Mouse (Mus musculus): ENCODE measurements around the gene Omp.

Gene Omp

DNA sequence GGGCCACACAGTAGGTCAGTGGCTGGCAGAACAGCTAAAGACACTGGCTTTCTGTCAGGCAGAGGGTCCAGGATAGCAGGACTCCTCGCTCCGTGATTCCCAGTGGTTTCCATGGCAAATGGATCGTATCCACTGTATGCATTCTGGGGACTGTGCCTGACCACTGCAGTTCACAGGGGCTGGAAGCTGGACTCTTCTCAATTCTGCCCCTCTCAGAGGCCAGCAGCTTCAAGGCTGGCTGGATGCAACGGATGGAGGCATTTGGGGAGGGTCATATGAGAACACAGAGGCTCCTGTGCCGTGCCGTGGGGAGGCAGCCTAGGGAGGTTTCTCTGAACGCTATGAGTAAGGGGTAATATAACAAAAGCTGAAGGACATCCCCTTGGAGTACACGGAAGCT is 3.1 kb downstream of the Omp start:
- no peak for DNase-seq (ENCODE audit: extremely low spot score)

DNA sequence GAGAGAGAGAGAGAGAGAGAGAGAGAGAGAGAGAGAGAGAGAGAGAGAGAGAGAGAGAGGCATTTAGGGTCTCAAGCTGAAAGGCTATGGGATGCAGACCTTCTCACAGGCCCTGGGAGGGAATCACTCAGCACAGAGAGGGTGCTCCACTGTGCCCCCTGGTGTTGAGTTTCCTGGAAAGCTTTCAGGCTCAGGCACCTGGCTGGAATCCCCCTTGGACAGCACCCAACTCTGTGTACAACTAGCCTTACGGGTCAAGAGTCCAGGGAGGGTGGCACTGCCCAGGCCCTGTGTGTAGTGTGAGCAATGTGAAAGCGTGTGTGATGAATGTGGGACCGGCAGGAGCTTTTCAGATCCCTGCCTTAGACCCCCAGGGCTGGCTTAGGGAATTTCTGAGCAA is 4.1 kb downstream of the Omp start:
- no peak for DNase-seq (ENCODE audit: extremely low spot score)

DNA sequence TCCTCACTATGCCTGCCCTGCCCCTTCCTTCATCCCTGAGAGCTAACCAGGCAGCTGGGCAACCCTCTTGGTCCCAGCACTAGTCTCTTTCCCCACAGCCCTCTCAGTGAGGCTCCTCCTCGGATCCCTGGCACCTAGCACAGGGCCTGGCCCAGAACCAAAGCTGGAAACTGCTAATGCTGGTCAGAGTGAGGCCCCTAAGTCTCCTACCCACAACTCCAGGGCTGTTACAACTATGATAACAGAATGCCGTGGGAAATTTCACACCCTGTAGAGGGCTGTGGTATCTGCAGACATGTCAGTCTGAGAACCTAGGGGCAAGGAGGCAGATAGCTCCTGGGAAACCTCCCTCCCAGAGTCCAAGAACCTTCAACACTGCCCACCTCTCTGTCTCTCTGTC is 4.7 kb downstream of the Omp start:
- no peak for DNase-seq (ENCODE audit: extremely low spot score)

DNA sequence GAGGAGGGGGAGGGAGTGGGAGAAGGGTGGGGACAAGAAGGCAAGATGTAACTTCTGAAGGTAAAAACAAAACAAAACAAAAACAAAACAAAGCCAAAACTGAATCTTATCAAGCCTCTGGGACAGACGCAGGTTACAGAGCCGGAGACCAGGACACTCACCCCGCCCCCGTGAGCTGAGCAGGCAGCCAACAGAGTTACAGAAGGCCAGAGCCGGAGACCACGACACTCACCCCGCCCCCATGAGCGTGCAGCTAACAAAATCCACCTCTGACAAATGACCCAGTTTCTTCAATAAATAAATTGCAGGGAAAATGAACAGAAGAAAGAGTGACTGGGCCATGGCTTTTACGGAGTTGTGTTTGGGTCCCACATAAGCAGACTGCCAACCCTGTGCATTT is 6.1 kb downstream of the Omp start:
- DNase-seq (ENCODE audit: extremely low spot score), result no peak

DNA sequence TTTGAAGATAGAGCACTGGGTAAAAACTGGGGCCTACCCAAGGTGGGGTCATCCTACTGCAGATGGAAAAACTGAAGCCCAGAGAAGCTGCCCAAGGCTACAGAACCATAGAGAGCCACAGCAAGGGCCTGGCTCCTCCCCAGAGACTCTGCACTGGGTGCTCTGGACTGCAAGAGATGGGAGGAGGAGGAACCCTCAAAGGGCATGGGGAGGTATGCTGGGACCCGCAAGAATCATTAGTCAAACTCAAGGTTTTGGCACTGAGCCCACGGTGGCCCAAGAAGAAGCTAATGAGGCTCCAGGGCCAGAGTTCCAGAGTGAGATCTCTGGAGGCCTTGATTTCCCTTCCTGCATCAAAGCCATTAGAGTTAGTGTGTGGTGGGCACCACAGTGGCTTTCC is 7.3 kb downstream of the Omp start:
- no peak for DNase-seq (ENCODE audit: extremely low spot score)

DNA sequence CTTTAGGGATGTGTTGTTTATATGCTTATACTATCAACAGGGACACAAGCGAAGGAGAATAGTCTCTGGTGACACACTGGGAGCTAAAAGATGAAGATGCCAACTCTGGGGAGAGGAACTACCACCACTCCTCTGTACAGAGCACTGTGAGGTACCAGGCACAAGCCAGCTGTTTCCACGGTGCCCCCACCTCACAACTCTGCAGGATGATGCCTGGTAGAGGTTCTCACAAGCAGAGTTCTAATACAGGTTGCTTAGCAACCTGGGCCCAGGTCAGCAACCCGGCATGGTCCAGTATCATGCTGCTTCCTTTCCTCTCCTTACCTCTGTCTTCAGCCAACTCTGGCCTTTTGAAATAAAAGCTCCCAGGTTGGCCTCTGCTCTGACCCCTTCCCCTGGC is 7.7 kb downstream of the Omp start:
- no peak for DNase-seq (ENCODE audit: extremely low spot score)

DNA sequence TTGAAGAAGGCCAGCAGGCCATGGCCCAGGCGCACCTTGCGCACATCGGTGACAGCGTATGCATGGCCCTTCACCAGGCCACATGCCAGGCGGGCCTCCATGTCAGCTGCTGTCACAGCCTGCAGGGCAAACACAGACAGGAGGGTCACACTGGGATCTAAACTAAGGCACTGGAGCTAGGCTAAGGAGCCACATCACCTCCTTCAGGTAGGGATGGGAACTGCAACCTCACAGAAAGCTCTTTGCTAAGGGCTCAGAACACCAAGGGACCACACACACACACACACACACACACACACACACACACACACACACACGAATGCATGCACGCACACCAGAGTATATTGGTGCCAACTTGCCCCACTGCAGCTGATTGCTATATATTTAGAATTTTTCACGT is 13.6 kb downstream of the Omp start:
- DNase-seq (ENCODE audit: extremely low spot score), result no peak

DNA sequence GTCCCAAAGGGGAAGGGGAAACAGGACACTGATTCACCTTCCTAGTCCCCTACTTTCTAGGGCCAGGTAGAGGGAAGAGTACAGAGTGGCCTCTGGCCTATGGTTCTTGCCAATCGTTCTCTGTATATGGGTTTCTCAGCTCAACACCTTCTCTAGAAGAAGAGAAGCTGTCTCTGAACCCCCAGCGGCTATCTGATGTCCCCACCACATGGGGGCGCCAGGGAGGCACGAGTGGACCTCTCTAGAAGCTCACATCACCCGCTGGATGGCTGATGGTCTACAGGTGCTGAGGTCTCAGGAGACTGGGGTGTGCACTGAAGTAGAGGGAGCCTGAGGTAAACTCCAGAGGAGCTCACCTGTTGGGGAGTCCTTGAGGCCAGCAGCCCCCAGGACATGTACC is 19.8 kb downstream of the Omp start:
- DNase-seq (ENCODE audit: extremely low spot score), result no peak

DNA sequence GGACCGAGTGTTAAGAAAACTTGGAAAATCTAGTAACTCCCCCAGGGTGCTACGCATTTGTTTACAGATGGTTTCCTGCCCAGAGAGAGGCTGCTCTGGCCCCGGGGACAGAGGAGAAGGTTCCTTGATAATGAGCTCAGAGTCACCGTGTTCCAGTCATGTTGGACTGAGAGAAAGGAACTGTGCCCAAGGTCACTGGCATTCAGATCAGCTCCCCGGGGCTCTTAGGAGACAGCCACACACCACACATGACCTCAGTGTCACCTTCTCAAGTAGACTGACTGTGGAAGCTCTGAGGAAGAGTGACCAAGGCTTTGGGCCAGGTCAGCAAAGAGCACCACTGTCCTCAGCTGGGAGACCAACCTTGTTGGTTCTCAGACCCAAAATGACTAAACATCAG is 20.6 kb downstream of the Omp start:
- DNase-seq (ENCODE audit: extremely low spot score), result no peak

DNA sequence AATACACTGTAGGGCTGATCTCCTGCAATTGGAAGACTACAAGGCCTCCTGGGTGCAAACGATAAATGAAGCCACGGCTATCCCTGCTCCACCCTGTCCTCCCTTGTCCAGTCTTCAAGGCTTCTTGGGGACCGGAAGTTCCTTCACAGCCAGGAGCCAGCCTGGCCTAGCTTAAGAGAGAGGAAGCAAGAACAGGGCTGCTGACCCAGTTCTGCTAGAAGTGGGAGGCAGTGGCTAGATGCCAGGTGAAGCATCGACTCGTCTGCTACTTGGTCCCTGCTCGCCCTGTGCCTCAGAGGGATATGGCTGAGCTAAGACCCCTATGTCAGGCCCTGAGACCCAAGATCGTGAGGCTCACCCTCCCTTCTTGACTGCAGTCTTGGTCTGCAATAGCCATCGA is 23.6 kb downstream of the Omp start:
- DNase-seq (ENCODE audit: extremely low spot score), result no peak

DNA sequence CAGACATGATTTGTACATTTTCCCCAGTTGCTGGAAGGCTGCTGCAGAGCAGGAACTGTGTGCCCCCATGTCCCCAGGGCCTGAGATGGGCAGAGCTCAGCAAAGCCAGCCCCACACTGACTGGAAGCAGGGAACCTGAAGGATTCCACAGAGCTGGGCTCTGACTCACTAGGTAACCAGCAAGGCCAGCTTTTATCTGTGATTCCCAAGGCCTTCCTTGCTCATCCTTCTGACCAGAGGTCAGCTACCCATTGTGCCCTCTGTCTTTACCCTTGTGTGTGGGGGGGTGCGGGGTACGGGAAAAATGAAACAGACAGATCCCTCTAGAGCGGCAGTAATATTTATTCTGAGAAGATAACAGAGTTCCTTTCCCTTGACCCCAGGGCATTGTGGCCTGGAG is 24.1 kb downstream of the Omp start:
- no peak for DNase-seq (ENCODE audit: extremely low spot score)

DNA sequence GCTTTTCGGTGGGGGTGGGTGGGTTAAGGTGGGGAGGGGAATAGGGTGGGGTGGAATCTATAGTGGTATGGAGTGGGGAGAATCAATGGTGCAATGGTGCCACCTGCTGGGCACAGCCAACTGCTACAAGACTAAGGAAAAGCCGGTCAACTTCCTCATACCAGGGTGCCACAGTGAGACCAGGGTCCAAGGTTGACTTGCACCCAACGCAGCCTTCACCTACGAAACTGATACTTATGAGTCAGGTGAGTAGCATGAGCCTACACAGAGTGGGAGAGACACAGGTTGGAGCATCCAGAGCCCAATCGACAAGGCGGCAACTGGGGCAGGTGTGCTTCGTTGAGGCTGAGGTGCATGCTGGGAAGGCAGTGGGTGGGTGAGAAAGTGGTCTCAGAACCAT is 25.0 kb downstream of the Omp start:
- DNase-seq (ENCODE audit: extremely low spot score), result peak; percentile 75

DNA sequence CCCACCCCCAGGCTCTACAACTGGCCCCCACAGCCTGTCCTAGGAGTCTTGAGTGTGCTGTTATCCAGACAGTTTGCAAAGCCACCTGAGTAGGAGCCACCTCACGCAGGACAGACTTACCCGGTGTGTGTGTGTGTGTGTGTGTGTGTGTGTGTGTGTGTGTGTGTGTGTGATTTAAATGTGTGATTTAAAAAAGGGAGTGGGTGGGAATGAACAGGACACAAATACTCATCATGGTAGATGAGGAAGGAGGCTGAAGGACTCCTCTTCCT is 25.4 kb downstream of the Omp start:
- DNase-seq (ENCODE audit: extremely low spot score), result no peak

DNA sequence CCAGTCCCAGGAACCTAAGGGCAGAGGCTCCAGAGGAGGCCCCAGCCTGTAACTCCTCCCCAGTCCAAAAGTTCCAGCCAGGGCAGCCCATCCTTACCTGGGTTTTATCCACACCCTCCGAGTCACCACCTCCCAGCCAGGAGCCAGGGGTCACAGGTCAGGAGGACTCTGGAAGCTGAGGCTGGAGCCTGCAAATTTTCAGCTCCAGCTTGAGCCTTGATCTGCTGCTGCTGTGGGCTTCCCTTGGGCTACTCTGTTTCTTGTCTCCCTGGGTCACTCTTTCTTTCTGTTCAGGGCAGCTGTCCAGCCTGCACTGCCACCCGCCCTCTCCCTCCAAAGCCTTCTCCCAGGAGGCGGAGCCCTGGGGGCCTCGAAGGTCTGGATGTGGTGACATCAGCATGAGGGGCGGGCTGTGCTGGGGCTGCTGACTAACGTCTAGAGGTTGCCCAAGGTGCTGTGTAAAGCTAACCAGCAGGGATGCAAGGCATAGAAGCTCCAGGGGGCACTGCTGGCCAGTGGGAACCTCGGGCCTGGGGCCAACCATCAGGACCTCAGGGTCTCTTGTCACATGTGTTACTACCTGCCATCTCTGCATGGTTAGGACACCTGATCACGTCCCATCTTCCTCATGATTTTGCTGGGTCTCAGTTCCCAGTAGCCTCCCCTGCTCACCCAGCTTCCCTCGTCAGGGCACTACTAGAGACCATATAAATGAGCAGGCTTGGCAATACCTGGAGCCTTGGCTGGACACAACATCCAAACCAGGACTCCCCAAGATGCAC is 25.9 kb downstream of the Omp start, which contains the start of gene Myo7a:
Gene Myo7a, minus strand, starts transcription at position 346 of the 782 bp plus-strand sequence.
- DNase-seq (ENCODE audit: extremely low spot score), result peak; percentile 62

DNA sequence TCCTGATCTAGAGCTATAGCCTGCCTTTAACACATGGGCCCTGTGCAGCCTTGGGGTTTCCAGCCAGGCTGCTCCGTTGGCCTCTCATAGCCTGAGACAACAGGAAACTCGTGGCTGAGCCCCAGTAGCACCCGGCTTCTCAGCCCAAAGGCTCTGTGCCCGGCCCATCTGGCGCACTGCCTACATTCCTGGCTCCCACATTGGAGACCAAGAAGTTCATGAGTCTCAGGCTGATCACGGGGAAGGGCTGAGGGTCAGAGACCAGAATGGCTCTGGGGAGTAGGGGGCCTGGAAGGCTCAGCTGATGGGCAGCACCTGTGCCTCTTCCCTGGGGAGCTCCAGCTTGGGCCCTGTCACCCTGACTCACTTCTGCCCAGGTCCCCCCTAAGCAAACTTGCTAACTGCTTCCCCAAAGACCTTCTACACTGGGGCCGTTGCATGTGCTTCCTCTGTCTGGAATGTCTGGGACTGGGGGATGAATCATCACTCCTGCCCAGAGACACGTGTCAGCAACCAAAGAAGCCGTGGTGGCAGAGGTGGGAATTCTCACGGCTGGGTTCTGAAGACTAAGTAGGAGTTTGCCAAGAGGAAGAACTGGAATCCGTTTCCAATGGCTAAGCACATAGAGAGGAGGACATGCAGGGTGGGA is 28.2 kb downstream of the Omp start:
- DNase-seq (ENCODE audit: extremely low spot score), result no peak

DNA sequence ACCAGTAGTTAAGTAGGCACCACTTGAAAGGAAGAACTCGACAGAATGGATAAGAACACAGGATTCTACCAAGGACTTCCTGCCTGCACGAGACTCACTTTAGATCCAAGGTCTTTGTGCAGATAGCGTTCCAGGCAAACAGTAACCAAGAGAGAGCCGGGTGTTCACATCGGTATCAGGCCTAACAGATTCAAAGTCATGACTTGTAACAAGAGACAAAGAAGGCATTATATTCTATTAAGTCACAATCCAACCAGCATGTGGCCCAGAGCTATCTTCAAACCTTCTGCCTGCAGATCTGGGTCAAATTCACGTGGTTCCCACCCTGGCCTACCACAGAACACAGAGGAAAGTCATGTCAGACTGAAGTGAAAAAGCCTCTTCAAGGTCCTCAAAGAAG is 30.6 kb downstream of the Omp start:
- DNase-seq (ENCODE audit: extremely low spot score), result no peak

DNA sequence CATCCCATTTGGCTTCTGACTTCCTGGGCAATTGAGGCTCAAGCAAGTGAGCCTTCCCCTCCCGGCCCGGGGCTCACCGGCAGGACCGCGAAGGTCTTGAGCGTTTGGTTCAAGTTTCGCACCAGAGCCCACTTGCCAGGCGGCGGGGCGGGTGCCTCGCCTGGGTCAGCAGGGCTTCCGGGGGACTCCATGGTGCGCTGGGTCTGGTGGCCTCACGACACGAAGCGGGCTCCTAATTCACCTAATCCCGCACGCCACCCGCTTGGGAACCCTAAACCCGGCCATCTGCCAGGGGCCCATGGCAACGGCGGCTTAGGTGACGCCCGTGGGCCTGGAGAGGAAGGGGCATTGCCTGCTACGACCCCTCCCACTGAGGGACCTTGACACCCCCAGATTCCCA is 34.1 kb downstream of the Omp start:
- DNase-seq (ENCODE audit: extremely low spot score), result peak; percentile 24

DNA sequence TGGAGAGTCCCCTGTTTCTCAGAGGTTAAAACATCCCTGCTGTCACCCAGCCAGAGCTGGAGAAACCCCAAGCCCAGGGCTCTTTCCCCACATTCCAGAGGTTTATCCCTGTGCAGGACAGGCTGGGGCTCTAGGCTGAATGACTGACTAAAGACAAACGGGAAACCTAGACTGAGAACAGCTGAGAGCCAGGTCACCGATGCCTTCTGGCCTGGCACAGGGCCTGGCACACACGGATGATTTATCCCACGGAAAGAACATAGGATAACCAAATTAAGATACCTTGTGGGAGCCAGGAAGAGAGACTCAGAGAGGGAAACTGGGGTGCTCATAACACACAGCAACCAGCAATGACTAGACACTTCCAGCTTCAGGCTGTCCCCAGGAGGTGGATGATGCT is 35.5 kb downstream of the Omp start:
- no peak for DNase-seq (ENCODE audit: extremely low spot score)

DNA sequence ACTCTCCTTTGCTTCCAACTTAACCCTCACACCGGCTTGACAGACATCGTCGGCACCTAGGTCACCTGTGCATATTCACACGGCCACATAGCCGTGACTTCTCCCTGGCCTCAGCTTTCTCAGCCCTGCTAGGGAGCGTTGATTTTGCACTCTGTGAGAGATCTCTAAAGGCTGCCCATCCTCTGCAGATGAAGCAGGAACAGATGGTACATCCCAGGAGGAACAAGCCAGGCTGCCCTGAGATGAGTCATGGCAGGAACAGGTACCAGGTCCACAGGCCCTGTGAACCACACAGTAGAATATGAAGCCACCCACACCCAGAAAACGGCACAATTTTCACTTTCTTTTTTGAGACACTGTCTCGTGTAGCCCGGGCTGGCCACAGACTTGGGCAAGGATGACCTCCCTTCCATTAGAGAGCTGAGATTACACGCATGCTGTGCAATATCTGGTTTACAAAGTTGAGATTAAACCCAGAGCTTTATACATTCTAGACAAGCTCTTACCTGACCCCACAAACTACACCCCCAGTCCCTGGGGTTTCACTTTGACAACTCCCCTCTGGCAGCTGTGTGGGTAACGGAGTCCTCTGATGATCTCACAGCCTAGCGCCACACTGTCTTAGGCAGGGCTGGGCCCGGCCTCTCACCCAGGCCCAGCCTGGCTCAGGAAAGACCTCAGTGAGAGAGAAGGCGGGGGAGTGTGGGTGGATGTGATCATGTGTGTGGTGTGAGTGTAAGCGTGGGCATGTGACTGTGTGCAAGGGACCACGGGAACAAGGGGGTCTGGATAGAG is 36.5 kb downstream of the Omp start:
- DNase-seq (ENCODE audit: extremely low spot score), result no peak

DNA sequence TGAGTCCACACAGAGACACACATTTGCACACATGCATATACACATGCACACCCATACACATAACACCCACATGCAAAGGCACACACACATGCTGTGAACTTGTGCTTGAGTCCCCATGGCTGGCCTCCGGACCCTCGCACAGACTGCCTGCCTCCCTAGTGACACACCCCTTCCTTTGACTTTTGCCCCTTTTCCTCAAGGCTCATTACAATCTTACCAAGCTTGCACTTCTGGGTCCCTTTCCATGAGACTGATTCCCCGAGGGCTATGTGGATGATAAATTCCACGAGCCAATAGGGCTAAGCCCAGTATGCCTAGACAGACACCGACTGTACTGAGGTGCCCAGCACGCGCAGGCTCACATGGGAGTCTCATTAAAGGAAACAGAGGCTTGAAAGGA is 39.0 kb downstream of the Omp start:
- no peak for DNase-seq (ENCODE audit: extremely low spot score)

DNA sequence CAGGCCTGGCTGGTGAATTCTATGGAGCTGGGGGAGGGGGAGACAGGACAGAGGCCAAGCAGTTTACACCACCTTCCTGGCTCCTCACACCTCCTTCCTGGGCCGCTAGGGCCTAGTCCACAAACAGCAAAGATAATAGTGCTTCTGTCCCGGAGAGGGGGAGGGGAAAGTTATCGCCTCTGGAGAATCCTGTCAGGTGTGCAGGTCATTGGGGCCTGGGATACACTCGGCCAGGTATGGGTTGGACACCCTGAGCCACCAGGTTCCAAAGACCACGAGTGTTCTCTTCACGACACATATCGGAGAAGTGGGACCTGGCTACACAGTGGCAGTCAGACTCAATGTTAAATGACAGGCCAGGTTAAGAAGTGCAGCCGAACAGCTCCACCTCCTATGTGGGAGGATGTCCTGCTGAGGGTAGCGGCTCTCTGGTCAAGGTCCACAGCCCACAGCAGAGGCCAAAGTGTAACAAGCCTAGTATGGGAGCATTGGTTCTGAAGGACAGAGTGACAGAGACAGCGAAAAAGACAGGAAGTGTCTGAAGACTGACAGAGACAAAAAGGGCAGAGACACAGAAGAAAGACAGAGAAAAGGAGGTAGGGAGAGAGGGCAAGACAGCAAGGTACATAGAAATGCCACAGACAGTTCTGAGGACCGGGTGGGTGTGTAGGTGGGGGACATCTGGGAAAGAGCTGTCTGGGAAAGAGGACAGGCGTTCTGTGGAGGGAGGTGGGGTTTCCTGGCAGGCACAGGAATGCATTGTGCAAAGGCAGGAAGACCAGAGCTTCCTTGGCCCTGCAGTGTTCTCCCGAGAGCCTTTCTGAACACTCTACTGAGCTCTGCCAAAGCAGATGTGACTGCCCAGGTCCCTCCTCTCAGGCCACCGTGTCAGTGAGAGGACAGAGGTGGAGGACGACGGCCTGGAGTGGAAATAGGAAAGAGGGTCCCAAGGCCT is 40.5 kb downstream of the Omp start:
- DNase-seq (ENCODE audit: extremely low spot score), result peak; percentile 14

DNA sequence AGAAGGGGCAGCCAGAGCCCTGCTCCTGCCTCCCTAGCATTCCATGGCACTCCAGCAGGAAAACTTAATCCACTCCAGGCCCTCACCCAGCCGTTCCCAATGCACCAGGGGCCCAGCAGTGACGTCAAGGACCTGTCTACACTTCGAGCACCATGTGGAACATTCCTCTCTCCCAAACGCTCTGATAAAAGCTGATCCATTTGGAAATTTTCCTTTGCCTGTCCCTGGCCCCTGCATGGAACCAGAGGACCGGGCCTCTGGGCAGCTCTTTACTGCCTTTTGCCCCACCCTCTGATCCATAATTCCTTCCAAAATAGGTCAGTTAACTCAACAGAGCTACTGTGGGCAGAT is 41.4 kb downstream of the Omp start:
- DNase-seq (ENCODE audit: extremely low spot score), result no peak

Measured in embryo, embryonic 9.5 days (tissue).